Mouse (Mus musculus) heart, postnatal 0 days (tissue): ENCODE results near the gene Tmem121.

ENCODE experiments used
- CTCF ChIP-seq: IDR thresholded peaks from 2 replicates; pipeline ENCODE4 v1.5.1; 2016; ENCODE audit warnings: antibody characterized with exemption, control low read depth, low read depth
- EP300 ChIP-seq: IDR thresholded peaks from 2 replicates; pipeline ENCODE4 v1.6.1; 2016; ENCODE audit warnings: antibody characterized with exemption, low read depth

DNA sequence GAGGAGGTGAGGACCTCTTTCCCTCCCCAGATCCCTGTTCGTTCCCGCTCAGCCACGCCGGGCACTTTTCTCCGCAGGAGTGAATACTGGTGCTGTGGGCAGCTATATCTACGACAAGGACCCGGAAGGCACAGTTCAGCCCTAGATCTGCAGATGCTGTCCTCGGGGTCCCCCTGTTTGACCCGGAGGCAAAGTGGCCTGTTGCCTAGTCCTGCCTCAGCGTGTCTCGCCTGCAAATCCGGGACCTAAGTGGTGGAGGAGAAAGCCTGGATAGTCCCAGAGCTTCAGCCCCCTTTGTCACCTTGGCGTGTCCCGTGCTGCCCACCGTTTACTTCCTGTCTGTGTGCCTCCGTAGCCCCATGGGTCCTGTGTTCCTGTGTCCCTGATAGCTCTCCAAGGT, 40.8 kb upstream of the Tmem121 start:
- TF ChIP-seq CTCF (no peak), EP300 (peak; percentile 37; the same call in 1 of the 2 replicates)
